Mouse (Mus musculus) G1E (cell line): ENCODE measurements around the gene Lrrc25. TPM values are rescaled to one million over a fixed set of nuclear protein-coding genes. Genes with fewer than 3 reads are reported as not detected.

Experiments used
- ATAC-seq: 2 replicates; pipeline ENCODE4 v1.8.0; 2016; ENCODE audit warnings: mild to moderate bottlenecking; ENCODE audit not compliant: insufficient number of reproducible peaks, poor library complexity, low FRiP score, severe bottlenecking; ENCODE audit errors: extremely low read depth
- DNase-seq: peaks from one replicate; pipeline ENCODE4 v3.0.0; 2012; ENCODE audit warnings: low spot score
- H3K27me3 ChIP-seq: 2 replicates; pipeline ENCODE4 v1.6.1; 2012; ENCODE audit warnings: mild to moderate bottlenecking, low read length, inconsistent platforms; ENCODE audit not compliant: insufficient read depth
- H3K36me3 ChIP-seq: replicated peaks from 2 replicates; pipeline ENCODE3; 2012; ENCODE audit warnings: mild to moderate bottlenecking, inconsistent platforms
- H3K4me1 ChIP-seq: 2 replicates; pipeline ENCODE4 v1.6.1; 2012; ENCODE audit warnings: low read depth, low read length, inconsistent platforms, mixed read lengths; ENCODE audit not compliant: insufficient read depth
- H3K4me3 ChIP-seq: 2 replicates; pipeline ENCODE4 v1.5.1; 2012; ENCODE audit warnings: low read depth, mild to moderate bottlenecking, inconsistent platforms, low read length, moderate library complexity, mixed read lengths
- H3K9me3 ChIP-seq: replicated peaks from 2 replicates; pipeline ENCODE4 v1.6.1; 2012; ENCODE audit warnings: inconsistent platforms
- CTCF ChIP-seq: IDR thresholded peaks from 2 replicates; pipeline ENCODE4 v1.5.1; 2012; ENCODE audit warnings: low read depth, low read length, inconsistent platforms, mixed read lengths
- GATA1 ChIP-seq: IDR thresholded peaks from 2 replicates; pipeline ENCODE4 v1.6.1; 2012; ENCODE audit warnings: borderline replicate concordance, low read length, inconsistent platforms, mixed read lengths
- GATA2 ChIP-seq: IDR thresholded peaks from 2 replicates; pipeline ENCODE4 v1.6.1; 2012; ENCODE audit warnings: low read depth, low read length, inconsistent platforms, borderline replicate concordance
- POLR2AphosphoS5 ChIP-seq: IDR thresholded peaks from 2 replicates; pipeline ENCODE4 v1.6.1; 2012; ENCODE audit warnings: low read depth, low read length, inconsistent platforms; ENCODE audit not compliant: insufficient replicate concordance
- TAL1 ChIP-seq: conservative IDR thresholded peaks from 2 replicates; pipeline ENCODE4 v1.6.1; 2012; ENCODE audit warnings: low read depth, low read length, inconsistent platforms, mixed read lengths
- polyA plus RNA-seq: library from polyadenylated mRNA; stranded (reverse); fragments of >175 nt; gene quantifications from 2 replicates; pipeline ENCODE4 v1.2.3, GENCODE M21; 2012
- total RNA-seq, 2 experiments: library from RNA; stranded (forward) in 1 of 2; stranded (reverse) in 1 of 2; fragments of 200-1000 nt in 1 of 2; fragments of >200 nt in 1 of 2; fragmentation: Nextera tagmentation in 1 of 2; gene quantifications; 2 replicates each; pipeline ENCODE4 v1.2.3; 2014 to 2017

Lrrc25 gene
- total and polyA plus RNA-seq, 3 experiments, result 1.6 to 2.6 (median 1.6) TPM

DNA sequence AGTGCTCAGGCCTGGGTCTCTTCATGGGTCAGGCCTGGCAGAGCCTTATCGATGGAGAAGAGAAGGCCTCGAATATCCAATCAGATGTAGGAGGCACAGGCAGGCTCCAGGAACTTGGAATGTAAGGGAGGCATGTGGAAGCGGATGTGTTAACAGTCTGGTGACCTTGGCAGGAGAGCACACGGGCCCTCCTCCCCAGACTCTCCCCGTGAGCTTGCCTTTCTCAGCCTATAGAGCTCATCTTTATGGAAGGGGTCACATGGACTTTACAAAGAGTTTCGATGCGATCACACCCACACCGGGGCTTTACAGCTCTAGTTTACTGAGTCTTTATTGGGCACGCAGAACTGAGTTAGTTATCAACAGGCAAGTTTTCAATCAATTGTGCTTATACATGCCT lies 22.8 kb downstream of the Lrrc25 start:
- Histone ChIP-seq H3K4me1 (peaks cover 48% of the 10 kb centered on the region), H3K27me3 (peaks cover 8% of the 10 kb centered on the region; the same call in 1 of the 2 replicates), H3K4me3 (no peak overlapping the region), H3K36me3 (no peaks in the 10 kb centered on the region), H3K9me3 (no peaks in the 10 kb centered on the region)
- no peak for ATAC-seq
- TF ChIP-seq POLR2AphosphoS5 (no peak), CTCF (no peak), GATA2 (no peak), TAL1 (no peak), GATA1 (no peak)
- DNase-seq, result no peak

DNA sequence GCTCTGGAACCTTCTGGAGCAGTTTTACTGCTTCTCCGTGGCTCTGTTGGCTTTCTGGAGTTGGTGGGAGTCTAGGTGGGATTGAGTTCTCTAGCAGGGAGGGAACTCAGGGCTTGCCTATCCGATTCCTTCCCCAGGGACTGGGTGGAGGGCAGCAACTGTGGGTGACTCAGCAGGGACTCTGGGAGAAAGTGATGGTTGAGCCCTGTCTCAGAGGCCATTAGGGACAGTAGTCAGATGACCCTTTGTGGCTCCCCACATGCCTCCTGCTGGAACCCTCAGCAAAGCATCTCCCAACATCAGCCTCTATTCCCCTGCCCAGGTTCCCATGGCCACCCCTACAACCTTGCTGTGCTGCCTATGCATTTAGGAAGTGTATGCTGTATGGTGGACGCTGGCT lies 27.1 kb downstream of the Lrrc25 start:
- no peak for DNase-seq
- ATAC-seq, result no peak
- TF ChIP-seq CTCF (no peak), TAL1 (no peak), GATA1 (no peak)
- H3K4me3 ChIP-seq, result no peak overlapping the region
- H3K9me3 ChIP-seq, result no peaks in the 10 kb centered on the region
- H3K27me3 ChIP-seq, result peaks cover 10% of the 10 kb centered on the region; the same call in 1 of the 2 replicates
- peaks cover under 1% of the 10 kb centered on the region for H3K36me3 ChIP-seq
- H3K4me1 ChIP-seq, result peaks cover 16% of the 10 kb centered on the region

DNA sequence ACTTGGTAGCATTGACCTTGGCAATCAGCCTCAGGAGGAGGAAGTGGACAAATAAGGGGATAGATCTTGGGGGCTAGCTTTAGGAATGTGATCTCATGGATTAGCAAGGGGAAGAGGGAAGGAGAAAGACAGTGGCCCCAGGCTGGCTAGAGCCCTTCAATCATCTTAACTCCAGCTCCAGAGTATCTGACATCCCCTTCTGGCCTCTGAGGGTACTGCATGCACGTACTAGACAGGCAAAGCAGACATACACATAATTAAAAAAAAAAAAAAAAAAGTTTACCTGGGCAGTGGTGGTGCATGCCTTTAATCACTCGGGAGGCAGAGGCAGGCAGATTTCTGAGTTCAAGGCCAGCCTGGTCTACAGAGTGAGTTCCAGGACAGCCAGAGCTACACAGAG lies 28.1 kb downstream of the Lrrc25 start:
- DNase-seq, result no peak
- TF ChIP-seq TAL1 (no peak), CTCF (0 out of 2 replicates have a peak, but pooled peaks have one; percentile 32)
- Histone ChIP-seq H3K4me3 (no peak overlapping the region), H3K9me3 (no peaks in the 10 kb centered on the region), H3K27me3 (peaks cover 10% of the 10 kb centered on the region; the same call in 1 of the 2 replicates), H3K36me3 (peaks cover 9% of the 10 kb centered on the region), H3K4me1 (peaks cover 22% of the 10 kb centered on the region)
- no peak for ATAC-seq

DNA sequence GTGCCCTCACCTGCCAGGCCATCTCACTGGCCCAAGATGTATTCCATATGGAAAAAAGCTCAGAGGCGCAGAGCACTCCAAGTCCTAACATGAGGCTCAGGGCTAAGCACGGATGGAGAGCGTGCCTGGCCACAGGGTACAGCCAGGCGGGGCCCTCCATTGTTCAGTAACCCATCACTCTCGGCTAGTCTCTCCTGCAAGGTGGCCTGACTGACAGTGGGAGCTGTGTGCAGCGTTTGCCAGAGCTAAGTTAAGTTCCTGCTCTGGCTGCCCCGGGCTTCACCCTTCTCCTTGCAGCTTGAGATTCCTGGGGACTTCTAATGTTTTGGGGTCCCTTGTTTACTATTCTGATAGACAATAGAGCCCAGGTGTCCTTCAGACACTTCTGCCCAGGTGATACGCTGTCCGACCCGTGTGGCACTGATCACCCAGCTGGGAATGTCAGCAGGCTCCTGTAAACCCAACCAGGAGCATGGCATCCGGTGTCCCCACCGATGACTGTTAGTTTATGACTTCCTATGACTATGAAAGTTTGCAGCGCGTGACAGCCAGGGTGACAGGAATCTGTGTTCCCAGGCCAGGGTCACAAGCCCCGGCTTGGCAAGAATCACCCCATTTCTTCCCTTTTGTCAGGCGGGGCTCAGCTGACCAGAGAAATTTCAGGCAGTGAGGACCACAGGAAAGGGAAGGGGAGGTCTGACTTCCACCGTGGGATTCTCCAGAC lies 29.7 kb downstream of the Lrrc25 start:
- H3K9me3 ChIP-seq, result no peaks in the 10 kb centered on the region
- TF ChIP-seq GATA2 (no peak), POLR2AphosphoS5 (no peak)
- peaks cover 25% of the 10 kb centered on the region for H3K36me3 ChIP-seq
- no peak overlapping the region for H3K4me3 ChIP-seq
- no peak for ATAC-seq
- H3K27me3 ChIP-seq, result peaks cover 10% of the 10 kb centered on the region; the same call in 1 of the 2 replicates
- peaks cover 32% of the 10 kb centered on the region for H3K4me1 ChIP-seq
- no peak for DNase-seq

DNA sequence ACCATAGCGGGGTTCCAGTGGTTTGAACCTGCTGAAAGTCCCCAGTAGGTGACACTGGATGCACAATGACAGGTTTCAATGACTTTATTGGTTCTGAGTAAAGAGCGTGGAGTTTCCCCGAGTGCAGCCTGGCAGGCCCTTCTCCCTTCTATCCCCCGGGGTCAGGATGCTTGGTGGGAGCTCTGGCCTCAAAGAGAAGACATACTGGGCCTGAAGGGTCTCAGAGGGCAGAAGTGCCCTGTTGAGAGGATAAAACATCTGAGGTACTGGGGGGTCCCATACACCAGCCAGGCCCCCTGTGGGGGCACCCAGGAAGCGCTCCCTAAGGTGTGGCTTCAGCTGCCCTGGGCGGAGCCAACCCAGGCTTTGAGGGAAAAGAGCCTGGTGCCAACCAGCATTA lies 30.4 kb downstream of the Lrrc25 start:
- Histone ChIP-seq H3K4me3 (no peak overlapping the region), H3K9me3 (no peaks in the 10 kb centered on the region), H3K36me3 (peaks cover 32% of the 10 kb centered on the region), H3K4me1 (peaks cover 32% of the 10 kb centered on the region), H3K27me3 (peaks cover 10% of the 10 kb centered on the region; the same call in 1 of the 2 replicates)
- DNase-seq, result no peak
- ATAC-seq, result no peak
- TF ChIP-seq TAL1 (no peak), CTCF (no peak), POLR2AphosphoS5 (no peak), GATA1 (no peak), GATA2 (no peak)

DNA sequence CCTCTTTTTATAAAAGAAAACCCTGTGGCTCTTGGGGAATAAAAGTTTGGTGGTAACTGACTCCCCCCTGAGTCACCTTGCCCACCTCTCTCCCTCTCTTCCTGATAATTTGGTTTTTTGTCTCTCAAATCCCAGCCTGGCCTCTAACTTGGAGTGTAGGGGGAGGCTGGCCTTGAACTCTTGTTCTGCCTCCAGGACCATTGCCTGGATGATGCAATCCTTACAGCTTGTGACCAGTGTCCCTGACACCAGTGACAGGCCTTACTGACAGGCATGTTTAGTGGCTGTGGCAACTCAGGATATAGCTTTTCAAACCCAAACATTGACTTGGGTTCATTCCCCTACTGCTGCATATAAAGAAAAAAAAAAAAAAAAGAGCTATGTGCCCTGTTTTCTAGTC lies 30.8 kb downstream of the Lrrc25 start:
- H3K9me3 ChIP-seq, result no peaks in the 10 kb centered on the region
- TF ChIP-seq CTCF (no peak), GATA1 (no peak), GATA2 (no peak), POLR2AphosphoS5 (no peak)
- peaks cover 32% of the 10 kb centered on the region for H3K4me1 ChIP-seq
- no peak overlapping the region for H3K4me3 ChIP-seq
- H3K27me3 ChIP-seq, result peaks cover 10% of the 10 kb centered on the region; the same call in 1 of the 2 replicates
- no peak for ATAC-seq
- peaks cover 36% of the 10 kb centered on the region for H3K36me3 ChIP-seq
- no peak for DNase-seq
